In genomic region chr2:161362325-161362724, GRCm38 (mm10) we compare ENCODE assay signal across 13 mouse cellular contexts.
DNase-seq lines count a peak whose midpoint lies in the region; ATAC-seq and TF ChIP-seq lines count a peak whose summit lies in the region.
"Had no signal": no experiment of that assay in that cellular context is flagged by ENCODE, and none has a peak within 500 bp of the region (broad histone marks: within the 10 kb centered on the region; RNA-seq: fewer than 3 reads in every experiment).

No protein-coding gene starts in this region.

- no peaks in the 10 kb centered on the region for H3K36me3 ChIP-seq in hindbrain, postnatal 0 days (ENCODE audit: insufficient read depth, low read length)
- H3K36me3 ChIP-seq in hindbrain, embryonic 11.5 days (ENCODE audit: control insufficient read depth, insufficient read depth, low read length), result no peaks in the 10 kb centered on the region
- no peaks in the 10 kb centered on the region for H3K36me3 ChIP-seq in midbrain, postnatal 0 days (ENCODE audit: insufficient read depth, low read length)
- H3K36me3 ChIP-seq in midbrain, embryonic 11.5 days (ENCODE audit: control insufficient read depth, insufficient read depth, low read length), result no peaks in the 10 kb centered on the region
- H3K36me3 ChIP-seq: midbrain, embryonic 13.5 days had no signal

- no peak for TF ChIP-seq CTCF in hindbrain, postnatal 0 days (IDR thresholded peaks at IDR 0.05; ENCODE audit: low read depth)
- TF ChIP-seq CTCF in midbrain, postnatal 0 days (IDR thresholded peaks at IDR 0.05), result no peak

- no peak overlapping the region for H3K27ac ChIP-seq in hindbrain, postnatal 0 days
- H3K27ac ChIP-seq in hindbrain, embryonic 11.5 days (ENCODE audit: low read depth, low read length), result no peak overlapping the region
- no peak overlapping the region for H3K27ac ChIP-seq in midbrain, postnatal 0 days (ENCODE audit: low read depth, low read length)
- H3K27ac ChIP-seq in midbrain, embryonic 11.5 days (ENCODE audit: low read depth, low read length), result no peak overlapping the region
- H3K27ac ChIP-seq: midbrain, embryonic 13.5 days had no signal

- H3K9me3 ChIP-seq in hindbrain, postnatal 0 days (ENCODE audit: low read length), result no peaks in the 10 kb centered on the region
- no peaks in the 10 kb centered on the region for H3K9me3 ChIP-seq in hindbrain, embryonic 11.5 days (ENCODE audit: control insufficient read depth, low read length)
- no peaks in the 10 kb centered on the region for H3K9me3 ChIP-seq in midbrain, postnatal 0 days (ENCODE audit: low read length)
- no peaks in the 10 kb centered on the region for H3K9me3 ChIP-seq in midbrain, embryonic 11.5 days (ENCODE audit: control insufficient read depth, low read length)
- H3K9me3 ChIP-seq: midbrain, embryonic 13.5 days had no signal

- H3K27me3 ChIP-seq in hindbrain, postnatal 0 days (ENCODE audit: insufficient read depth, low read length), result no peaks in the 10 kb centered on the region
- no peaks in the 10 kb centered on the region for H3K27me3 ChIP-seq in hindbrain, embryonic 11.5 days (ENCODE audit: control insufficient read depth, insufficient read depth, low read length)
- H3K27me3 ChIP-seq in midbrain, postnatal 0 days (ENCODE audit: insufficient read depth, low read length), result no peaks in the 10 kb centered on the region
- no peaks in the 10 kb centered on the region for H3K27me3 ChIP-seq in midbrain, embryonic 11.5 days (ENCODE audit: control insufficient read depth, insufficient read depth, low read length)
- H3K27me3 ChIP-seq: midbrain, embryonic 13.5 days had no signal

- DNase-seq in cerebellum, adult 11-12 months, result peak; percentile 12
- no peak for DNase-seq in cerebellum, adult 11 months
- peak; percentile 81 for DNase-seq in hindbrain, postnatal 0 days (ENCODE audit: low spot score)
- no peak for DNase-seq in hindbrain, embryonic 11.5 days (ENCODE audit: low spot score)
- peak; percentile 83 for DNase-seq in midbrain, postnatal 0 days (ENCODE audit: low spot score)
- no peak for DNase-seq in midbrain, embryonic 11.5 days (ENCODE audit: low spot score, missing footprints)
- DNase-seq in right cerebral cortex, postnatal 4 days, result peak; percentile 29
- DNase-seq in kidney, postnatal 10 days, result no peak
- DNase-seq: adrenal gland, postnatal 36 days; heart, postnatal 36 days; kidney, adult 11 months; kidney, postnatal 36 days had no signal

- WGBS in hindbrain, postnatal 0 days, result 50% methylated on average over 3 of the region's 3 CpGs
- WGBS in hindbrain, embryonic 11.5 days, result 87% methylated on average over 3 of the region's 3 CpGs
- WGBS in midbrain, postnatal 0 days, result 72% methylated on average over 3 of the region's 3 CpGs
- 91% methylated on average over 3 of the region's 3 CpGs for WGBS in midbrain, embryonic 11.5 days

- no peak overlapping the region for H3K4me2 ChIP-seq in hindbrain, postnatal 0 days (ENCODE audit: low read depth, low read length)
- H3K4me2 ChIP-seq in hindbrain, embryonic 11.5 days (replicated peaks; ENCODE audit: low read depth, low read length), result no peak overlapping the region
- H3K4me2 ChIP-seq in midbrain, postnatal 0 days (ENCODE audit: low read depth, low read length, poor library complexity, severe bottlenecking), result no peak overlapping the region
- no peak overlapping the region for H3K4me2 ChIP-seq in midbrain, embryonic 11.5 days
- H3K4me2 ChIP-seq: midbrain, embryonic 13.5 days had no signal

- H3K4me3 ChIP-seq in hindbrain, postnatal 0 days (ENCODE audit: low read length), result no peak overlapping the region
- H3K4me3 ChIP-seq in hindbrain, embryonic 11.5 days (ENCODE audit: low read depth, low read length), result no peak overlapping the region
- no peak overlapping the region for H3K4me3 ChIP-seq in midbrain, postnatal 0 days (ENCODE audit: low read depth, low read length)
- H3K4me3 ChIP-seq in midbrain, embryonic 11.5 days (ENCODE audit: low read depth, low read length), result no peak overlapping the region
- H3K4me3 ChIP-seq: midbrain, embryonic 13.5 days had no signal

- H3K4me1 ChIP-seq in hindbrain, postnatal 0 days (ENCODE audit: insufficient read depth, low read length), result peaks cover 4% of the 10 kb centered on the region; the same call in 1 of the 2 replicates
- no peaks in the 10 kb centered on the region for H3K4me1 ChIP-seq in hindbrain, embryonic 11.5 days (replicated peaks; ENCODE audit: control insufficient read depth, insufficient read depth, low read length)
- H3K4me1 ChIP-seq in midbrain, postnatal 0 days (ENCODE audit: insufficient read depth, low read length), result no peaks in the 10 kb centered on the region
- H3K4me1 ChIP-seq in midbrain, embryonic 11.5 days (ENCODE audit: control insufficient read depth, insufficient read depth, low read length), result no peaks in the 10 kb centered on the region
- H3K4me1 ChIP-seq: midbrain, embryonic 13.5 days had no signal

- no peak for ATAC-seq in hindbrain, postnatal 0 days
- no peak for ATAC-seq in hindbrain, embryonic 11.5 days (ENCODE audit: low FRiP score)
- no peak for ATAC-seq in midbrain, postnatal 0 days (ENCODE audit: low FRiP score)
- ATAC-seq in midbrain, embryonic 11.5 days (ENCODE audit: low FRiP score), result no peak
- ATAC-seq: midbrain, embryonic 13.5 days had no signal

- H3K9ac ChIP-seq in hindbrain, postnatal 0 days (replicated peaks; ENCODE audit: low read length), result no peak overlapping the region
- no peak overlapping the region for H3K9ac ChIP-seq in hindbrain, embryonic 11.5 days (ENCODE audit: low read depth, low read length)
- H3K9ac ChIP-seq in midbrain, postnatal 0 days (replicated peaks; ENCODE audit: low read length, poor library complexity, severe bottlenecking), result no peak overlapping the region
- H3K9ac ChIP-seq in midbrain, embryonic 11.5 days (ENCODE audit: low read length), result no peak overlapping the region
- H3K9ac ChIP-seq: midbrain, embryonic 13.5 days had no signal

Comparison
In these comparisons a context has a peak if more than half of its experiments do, and no peak if none do; other contexts are left out.
1. DNase-seq: peak in cerebellum, adult 11-12 months (single experiment), hindbrain, postnatal 0 days (single experiment), midbrain, postnatal 0 days (single experiment) and right cerebral cortex, postnatal 4 days (single experiment); none in cerebellum, adult 11 months (single experiment), hindbrain, embryonic 11.5 days (single experiment), midbrain, embryonic 11.5 days (single experiment) and kidney, postnatal 10 days (single experiment).